Mouse (Mus musculus) MEL (cell line): ENCODE results near the gene Amh.

Source experiments
- CTCF ChIP-seq, 3 experiments: IDR thresholded peaks in 2 of 3; conservative IDR thresholded peaks in 1 of 3; 2 replicates each; pipeline ENCODE4 v1.5.1; 2011 to 2012; ENCODE audit warnings: low read length in 3 of 3, low read depth in 2 of 3, mild to moderate bottlenecking in 2 of 3, improper control_type of control experiment in 1 of 3, inconsistent platforms in 1 of 3, mixed read lengths in 1 of 3, moderate library complexity in 1 of 3; ENCODE audit not compliant: control insufficient read depth in 1 of 3, insufficient read depth in 1 of 3, poor library complexity in 1 of 3, severe bottlenecking in 1 of 3
- ELF1 ChIP-seq: IDR thresholded peaks from 2 replicates; pipeline ENCODE4 v1.6.1; 2014; ENCODE audit warnings: low read depth, mild to moderate bottlenecking, inconsistent platforms, low read length, improper control_type of control experiment, moderate library complexity
- EP300 ChIP-seq, 2 experiments: IDR thresholded peaks; 2 replicates each; pipeline ENCODE4 v1.6.1; 2011; ENCODE audit warnings: improper control_type of control experiment in 2 of 2, low read length in 2 of 2, low read depth in 1 of 2, mild to moderate bottlenecking in 1 of 2
- JUND ChIP-seq: IDR thresholded peaks from 2 replicates; pipeline ENCODE4 v1.6.1; 2011; ENCODE audit warnings: low read depth, mild to moderate bottlenecking, improper control_type of control experiment, low read length
- KAT2A ChIP-seq: conservative IDR thresholded peaks from 2 replicates; pipeline ENCODE4 v1.6.1; 2012; ENCODE audit warnings: low read depth, low read length, improper control_type of control experiment, inconsistent platforms
- MEF2A ChIP-seq: IDR thresholded peaks from 2 replicates; pipeline ENCODE4 v1.6.1; 2014; ENCODE audit warnings: low read depth, mild to moderate bottlenecking, inconsistent platforms, low read length, improper control_type of control experiment; ENCODE audit not compliant: poor library complexity, insufficient replicate concordance, severe bottlenecking; ENCODE audit errors: extremely low read depth
- NRF1 ChIP-seq: IDR thresholded peaks from 2 replicates; pipeline ENCODE4 v1.6.1; 2014; ENCODE audit warnings: low read depth, mild to moderate bottlenecking, inconsistent platforms, low read length, improper control_type of control experiment, moderate library complexity; ENCODE audit not compliant: poor library complexity, insufficient read depth, severe bottlenecking
- POLR2A ChIP-seq, 2 experiments: IDR thresholded peaks; 2 replicates each; pipeline ENCODE4 v1.6.1; 2011 to 2012; ENCODE audit warnings: low read length in 2 of 2, mild to moderate bottlenecking in 2 of 2, control low read depth in 1 of 2, improper control_type of control experiment in 1 of 2, low read depth in 1 of 2, moderate library complexity in 1 of 2; ENCODE audit not compliant: control insufficient read depth in 1 of 2, insufficient read depth in 1 of 2, poor library complexity in 1 of 2
- TAL1 ChIP-seq: IDR thresholded peaks from 2 replicates; pipeline ENCODE4 v1.6.1; 2012; ENCODE audit warnings: mild to moderate bottlenecking, inconsistent platforms, low read length, moderate library complexity, mixed read lengths
- TBP ChIP-seq: IDR thresholded peaks from 2 replicates; pipeline ENCODE4 v1.8.0; 2011; ENCODE audit warnings: low read depth, low read length, improper control_type of control experiment
- USF2 ChIP-seq, 2 experiments: IDR thresholded peaks; 2 replicates each; pipeline ENCODE4 v1.6.1; 2011 to 2012; ENCODE audit warnings: improper control_type of control experiment in 2 of 2, low read length in 2 of 2, borderline replicate concordance in 1 of 2, inconsistent platforms in 1 of 2, low read depth in 1 of 2, mild to moderate bottlenecking in 1 of 2; ENCODE audit not compliant: insufficient read depth in 1 of 2
- ZC3H11A ChIP-seq: IDR thresholded peaks from 2 replicates; pipeline ENCODE4 v1.6.1; 2012; ENCODE audit warnings: low read depth, mild to moderate bottlenecking, inconsistent platforms, low read length, improper control_type of control experiment
- ZMIZ1 ChIP-seq: IDR thresholded peaks from 2 replicates; pipeline ENCODE4 v1.6.1; 2012; ENCODE audit warnings: low read depth, mild to moderate bottlenecking, inconsistent platforms, low read length, improper control_type of control experiment, moderate library complexity

DNA sequence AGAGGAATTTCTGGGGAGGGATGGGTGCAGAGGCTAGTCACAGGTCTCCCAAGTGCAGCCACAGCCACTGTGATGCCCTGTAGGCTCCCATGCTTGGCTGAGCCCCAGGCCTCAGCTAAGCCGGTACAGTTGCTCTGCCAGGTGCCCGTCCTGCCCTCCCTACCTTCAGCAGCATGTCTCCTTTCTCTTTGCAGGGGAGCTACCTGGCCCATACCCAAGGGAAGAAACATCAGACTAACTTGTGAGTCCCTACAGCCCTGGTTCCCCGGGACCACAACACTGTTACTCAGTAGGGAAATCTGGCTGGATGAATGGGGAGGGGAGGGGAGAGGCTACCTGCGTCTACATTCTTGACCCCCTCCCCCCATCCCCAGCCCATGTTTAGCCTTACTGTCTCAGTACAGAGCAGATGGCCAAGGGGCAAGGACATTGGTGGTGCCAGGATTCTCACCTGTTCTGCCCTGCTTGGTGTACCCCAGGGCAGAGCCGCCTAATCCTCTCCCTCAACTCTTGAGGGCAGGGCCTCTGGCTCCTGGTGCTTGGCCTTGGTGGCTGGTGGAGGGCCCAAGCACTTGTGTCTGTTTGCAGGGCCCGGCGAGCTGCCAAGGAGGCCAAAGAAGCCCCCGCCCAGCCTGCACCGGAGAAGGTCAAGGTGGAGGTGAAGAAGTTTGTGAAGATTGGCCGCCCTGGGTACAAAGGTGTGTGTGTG is 2.7 kb upstream of the Amh start:
- no peak for TF ChIP-seq ZMIZ1
- no peak for TF ChIP-seq CTCF (IDR thresholded peaks at IDR 0.05 in 2 of 3, conservative IDR thresholded peaks at IDR 0.05 in 1 of 3; ENCODE audit: control insufficient read depth in 1 of 3, insufficient read depth in 1 of 3, low read depth in 2 of 3, low read length in 3 of 3, poor library complexity in 1 of 3, severe bottlenecking in 1 of 3)
- TF ChIP-seq ELF1, result no peak
- no peak for TF ChIP-seq KAT2A
- no peak; a peak in 1 of 4 replicates for TF ChIP-seq POLR2A (IDR thresholded peaks at IDR 0.05; ENCODE audit: control insufficient read depth in 1 of 2, insufficient read depth in 1 of 2, low read depth in 1 of 2, low read length in 2 of 2, poor library complexity in 1 of 2)
- TF ChIP-seq ZC3H11A, result no peak
- TF ChIP-seq TBP, result no peak
- no peak for TF ChIP-seq EP300 (IDR thresholded peaks at IDR 0.05; ENCODE audit: low read depth in 1 of 2, low read length in 2 of 2)
- no peak for TF ChIP-seq JUND
- no peak for TF ChIP-seq NRF1
- TF ChIP-seq USF2 (IDR thresholded peaks at IDR 0.05; ENCODE audit: borderline replicate concordance in 1 of 2, insufficient read depth in 1 of 2, low read depth in 1 of 2, low read length in 2 of 2), result no peak
- TF ChIP-seq MEF2A, result no peak
- no peak for TF ChIP-seq TAL1
